Mouse (Mus musculus): ENCODE data around the gene Col4a3bp. TPM values are rescaled to one million over a fixed set of nuclear protein-coding genes. Genes with fewer than 3 reads are reported as not detected.

Col4a3bp gene
- 6.4 and 7.8 TPM in 2 replicates for polyA plus RNA-seq (2015; fragmentation: Nextera tagmentation; extraction: Ambion mirVana)

DNA sequence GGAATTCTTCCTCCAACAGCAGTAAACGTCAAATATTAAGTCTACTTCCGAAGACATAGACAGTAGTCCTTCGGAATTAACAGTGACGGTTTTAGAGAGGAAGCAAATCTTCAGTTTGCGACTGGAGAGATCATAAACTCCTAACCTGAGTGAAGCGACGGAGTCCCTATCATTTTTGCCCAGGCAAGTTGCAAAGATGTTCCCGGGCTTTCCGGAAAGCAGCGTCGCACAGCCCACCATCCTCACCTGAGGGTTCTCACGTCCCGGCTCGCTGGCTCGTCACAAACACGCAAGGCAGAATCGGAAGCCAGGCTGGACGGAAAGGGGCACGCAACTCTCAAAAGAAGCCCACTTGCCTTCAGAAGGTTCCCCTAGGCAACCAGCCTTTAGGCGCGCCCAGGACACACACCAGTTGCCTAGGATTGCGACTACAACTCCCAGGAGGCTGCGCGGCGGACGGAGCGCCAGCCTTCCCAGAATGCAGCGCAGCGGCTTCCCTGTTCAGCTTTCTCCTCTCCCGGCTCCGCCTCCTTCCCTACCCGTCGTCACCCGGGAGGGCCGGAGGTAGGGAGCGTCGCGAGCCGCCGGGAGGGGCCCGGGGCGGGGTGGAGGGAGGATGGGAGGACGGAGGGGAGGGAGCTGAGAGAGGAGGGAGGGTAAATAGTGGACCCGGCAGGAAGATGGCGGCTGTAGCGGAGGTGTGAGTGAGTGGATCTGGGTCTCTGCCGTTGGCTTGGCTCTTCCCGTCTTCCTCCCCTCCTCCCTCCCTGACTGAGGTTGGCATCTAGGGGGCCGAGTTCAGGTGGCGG, at the start of gene Col4a3bp, which contains the start of gene Polk:
TSS of gene Col4a3bp (plus strand) at position 538 of the 809 bp plus-strand sequence.
TSS of gene Polk (minus strand) at position 499 of the 809 bp plus-strand sequence.
- H3K27ac ChIP-seq = peak within 1 kb of the TSS; percentile 94
- peak within 1 kb of the TSS; percentile 93 for H3K4me3 ChIP-seq
- H3K27me3 ChIP-seq = no peaks in the 10 kb centered on the region
- under 1% methylated on average over 40 of the region's 50 CpGs for WGBS
- H3K9ac ChIP-seq = peak within 1 kb of the TSS; percentile 93
- H3K4me2 ChIP-seq = peak within 1 kb of the TSS; percentile 85
- no peaks in the 10 kb centered on the region for H3K36me3 ChIP-seq (ENCODE audit: poor library complexity, severe bottlenecking)
- H3K9me3 ChIP-seq (replicated peaks) = no peaks in the 10 kb centered on the region
- peaks cover 8% of the 10 kb centered on the region for H3K4me1 ChIP-seq
- ATAC-seq = peak; percentile 99

DNA sequence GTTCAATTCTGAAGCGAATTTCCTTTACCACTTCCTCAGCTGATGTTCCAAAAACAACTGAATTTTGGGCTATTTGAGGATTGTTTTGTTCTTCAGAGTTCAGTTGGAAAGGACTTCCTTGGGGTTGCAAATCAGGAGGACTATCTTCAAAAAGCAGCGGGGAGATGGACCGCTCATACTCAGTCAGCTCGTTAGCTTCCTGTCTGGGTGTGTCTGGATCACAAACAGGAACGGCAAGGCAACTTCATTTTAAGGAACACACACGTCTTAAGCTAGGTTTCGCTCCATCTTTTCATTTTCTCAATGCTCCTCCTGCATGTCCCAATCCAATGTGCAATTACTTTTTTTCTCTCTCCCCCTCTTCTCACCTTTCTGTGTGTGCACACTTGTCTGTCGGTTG, 45.8 kb upstream of the Col4a3bp start:
- Histone ChIP-seq H3K9me3 (replicated peaks) (no peaks in the 10 kb centered on the region), H3K36me3 (ENCODE audit: poor library complexity, severe bottlenecking) (peaks cover 7% of the 10 kb centered on the region), H3K9ac (no peak overlapping the region), H3K27ac (no peak overlapping the region), H3K27me3 (no peaks in the 10 kb centered on the region), H3K4me3 (no peak overlapping the region), H3K4me2 (no peak overlapping the region), H3K4me1 (no peaks in the 10 kb centered on the region)
- 78% methylated on average over 8 of the region's 8 CpGs for WGBS
- no peak for ATAC-seq

DNA sequence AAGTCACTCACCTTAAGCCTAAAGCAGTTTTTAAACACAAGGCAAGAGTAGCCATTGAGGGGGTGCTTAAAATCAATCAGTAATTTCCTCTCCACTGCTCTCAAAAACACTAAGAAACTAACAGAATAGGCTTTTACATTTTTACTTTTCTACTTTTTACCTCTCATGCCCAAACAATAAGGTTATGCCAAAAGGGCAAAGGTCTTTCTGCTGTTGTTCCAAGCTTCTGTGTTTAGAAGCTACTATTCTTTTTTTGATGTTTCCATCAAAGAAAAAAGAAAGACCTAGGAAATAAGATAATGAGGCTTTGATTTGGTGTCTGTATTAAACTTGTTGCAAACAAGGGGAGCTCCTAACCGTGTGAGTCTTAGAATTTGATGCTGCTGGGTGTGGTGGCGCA, 42.5 kb upstream of the Col4a3bp start:
- Histone ChIP-seq H3K4me2 (no peak overlapping the region), H3K9me3 (replicated peaks) (no peaks in the 10 kb centered on the region), H3K27me3 (no peaks in the 10 kb centered on the region), H3K36me3 (ENCODE audit: poor library complexity, severe bottlenecking) (peaks cover 7% of the 10 kb centered on the region), H3K27ac (no peak overlapping the region), H3K4me3 (no peak overlapping the region), H3K9ac (no peak overlapping the region), H3K4me1 (no peaks in the 10 kb centered on the region)
- no peak for ATAC-seq
- 73% methylated on average over 2 of the region's 2 CpGs for WGBS

DNA sequence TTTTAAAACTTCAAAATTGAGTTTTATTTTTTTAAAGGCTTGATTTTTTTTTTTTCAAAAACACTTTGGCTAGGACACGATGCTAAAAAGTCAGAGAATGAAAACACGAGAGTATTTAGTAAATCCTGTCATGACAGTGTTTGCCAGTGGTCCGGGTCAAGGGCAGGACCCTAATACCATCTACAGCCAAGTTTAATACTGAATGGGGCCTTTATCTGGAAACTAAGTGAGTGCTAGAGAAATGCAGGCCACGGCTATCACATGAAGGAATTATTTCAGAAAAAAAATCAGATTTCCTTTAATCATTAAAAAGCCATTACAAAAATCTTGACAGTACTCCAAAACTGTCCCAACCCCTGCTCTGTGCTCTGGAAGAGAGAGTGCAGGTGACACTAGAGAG, 36.8 kb upstream of the Col4a3bp start:
- no peaks in the 10 kb centered on the region for H3K4me1 ChIP-seq
- no peak overlapping the region for H3K4me2 ChIP-seq
- H3K4me3 ChIP-seq = no peak overlapping the region
- peaks cover 3% of the 10 kb centered on the region for H3K36me3 ChIP-seq (ENCODE audit: poor library complexity, severe bottlenecking)
- 89% methylated on average over 4 of the region's 4 CpGs for WGBS
- no peak overlapping the region for H3K9ac ChIP-seq
- no peak for ATAC-seq
- H3K9me3 ChIP-seq (replicated peaks) = no peaks in the 10 kb centered on the region
- no peaks in the 10 kb centered on the region for H3K27me3 ChIP-seq
- no peak overlapping the region for H3K27ac ChIP-seq

DNA sequence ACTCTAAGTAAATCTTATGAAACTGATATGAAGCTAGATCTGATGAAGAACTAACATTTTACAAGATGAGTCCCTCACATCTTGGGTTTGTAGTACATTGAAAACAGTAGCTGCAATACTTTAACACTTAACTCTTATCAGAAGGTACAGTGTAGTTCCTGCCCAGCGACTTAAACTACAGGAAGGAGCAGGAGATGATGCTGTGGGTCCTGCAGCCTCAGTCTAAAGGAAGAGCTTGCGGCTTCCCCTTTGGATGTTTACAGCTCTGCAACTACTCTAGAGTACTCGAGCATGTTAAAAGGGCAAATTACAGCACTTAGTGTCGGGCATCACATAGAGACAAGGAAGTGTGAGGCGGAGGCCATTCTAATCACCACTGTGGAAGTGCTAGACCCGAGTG, 36.1 kb upstream of the Col4a3bp start:
- Histone ChIP-seq H3K4me2 (no peak overlapping the region), H3K9ac (no peak overlapping the region), H3K27me3 (no peaks in the 10 kb centered on the region), H3K4me3 (no peak overlapping the region), H3K4me1 (no peaks in the 10 kb centered on the region), H3K36me3 (ENCODE audit: poor library complexity, severe bottlenecking) (no peaks in the 10 kb centered on the region), H3K9me3 (replicated peaks) (no peaks in the 10 kb centered on the region), H3K27ac (no peak overlapping the region)
- 83% methylated on average over 6 of the region's 6 CpGs for WGBS
- no peak for ATAC-seq

DNA sequence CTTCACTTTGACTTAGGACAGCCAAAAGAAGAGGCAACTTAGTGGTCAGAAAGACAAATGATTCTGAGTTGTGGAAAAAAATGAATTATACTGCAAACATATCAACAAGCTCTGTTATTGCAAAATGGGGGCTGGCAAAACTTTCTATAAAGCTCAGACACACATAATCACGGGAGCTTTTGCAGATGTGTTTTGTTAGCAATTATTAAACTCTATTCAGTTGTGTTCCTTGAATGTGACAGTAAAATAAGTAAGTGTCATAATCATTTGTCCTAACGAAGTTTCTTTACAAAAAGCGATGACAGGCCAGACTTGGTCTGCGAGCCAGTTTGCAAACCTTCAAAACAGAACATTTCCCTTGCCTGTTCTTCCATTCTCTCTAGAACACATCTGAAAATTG, 34.9 kb upstream of the Col4a3bp start:
- Histone ChIP-seq H3K4me2 (no peak overlapping the region), H3K36me3 (ENCODE audit: poor library complexity, severe bottlenecking) (no peaks in the 10 kb centered on the region), H3K4me1 (no peaks in the 10 kb centered on the region), H3K9ac (no peak overlapping the region), H3K9me3 (replicated peaks) (no peaks in the 10 kb centered on the region), H3K4me3 (no peak overlapping the region), H3K27ac (no peak overlapping the region), H3K27me3 (no peaks in the 10 kb centered on the region)
- 89% methylated on average over 4 of the region's 4 CpGs for WGBS
- no peak for ATAC-seq

DNA sequence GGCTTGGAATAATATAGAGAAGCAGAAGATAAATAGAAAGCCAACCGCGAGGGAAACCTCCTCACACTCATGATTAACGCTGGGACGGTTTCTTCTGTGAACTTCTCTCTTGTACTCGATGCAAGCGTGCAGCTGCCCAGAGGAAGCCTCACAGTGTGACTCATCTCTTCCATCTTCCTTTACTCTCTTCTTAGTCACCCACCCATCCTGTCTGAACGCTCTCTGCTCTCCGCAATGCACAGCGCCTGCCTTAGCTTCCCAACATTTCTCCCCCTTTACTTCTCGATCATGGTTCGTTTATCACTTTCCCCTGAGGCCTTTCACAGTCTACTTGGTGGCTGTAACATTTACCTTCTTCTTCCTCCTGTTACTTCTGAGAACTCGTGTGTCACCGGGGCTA, 31.8 kb upstream of the Col4a3bp start:
- WGBS = 90% methylated on average over 13 of the region's 13 CpGs
- H3K4me2 ChIP-seq = no peak overlapping the region
- no peak for ATAC-seq
- H3K27me3 ChIP-seq = no peaks in the 10 kb centered on the region
- no peaks in the 10 kb centered on the region for H3K36me3 ChIP-seq (ENCODE audit: poor library complexity, severe bottlenecking)
- H3K4me3 ChIP-seq = no peak overlapping the region
- H3K9ac ChIP-seq = no peak overlapping the region
- no peak overlapping the region for H3K27ac ChIP-seq
- no peaks in the 10 kb centered on the region for H3K4me1 ChIP-seq
- no peaks in the 10 kb centered on the region for H3K9me3 ChIP-seq (replicated peaks)

DNA sequence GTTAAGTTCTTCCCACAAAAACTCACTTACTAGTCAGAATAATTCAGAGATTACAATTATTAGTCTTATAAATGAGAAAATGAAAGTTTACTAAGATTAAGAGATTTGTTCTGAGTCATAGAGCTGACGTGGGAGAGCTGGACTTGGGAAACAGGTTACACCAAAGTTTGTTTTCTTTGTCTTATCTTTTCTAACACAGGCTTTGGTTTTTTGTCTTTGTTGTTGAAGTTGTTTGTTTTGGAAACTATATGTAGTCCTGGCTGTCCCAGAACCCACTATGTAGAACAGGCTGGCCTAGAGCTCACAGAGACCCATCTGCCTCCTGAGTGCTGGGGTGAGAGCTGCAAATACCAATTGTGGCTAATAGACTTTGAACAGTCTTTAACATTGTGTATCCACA, 31.2 kb upstream of the Col4a3bp start:
- Histone ChIP-seq H3K4me3 (no peak overlapping the region), H3K9me3 (replicated peaks) (no peaks in the 10 kb centered on the region), H3K4me2 (no peak overlapping the region), H3K27ac (no peak overlapping the region), H3K27me3 (no peaks in the 10 kb centered on the region), H3K36me3 (ENCODE audit: poor library complexity, severe bottlenecking) (no peaks in the 10 kb centered on the region), H3K9ac (no peak overlapping the region), H3K4me1 (no peaks in the 10 kb centered on the region)
- ATAC-seq = no peak
- WGBS = 95% methylated on average over 1 of the region's 1 CpGs

DNA sequence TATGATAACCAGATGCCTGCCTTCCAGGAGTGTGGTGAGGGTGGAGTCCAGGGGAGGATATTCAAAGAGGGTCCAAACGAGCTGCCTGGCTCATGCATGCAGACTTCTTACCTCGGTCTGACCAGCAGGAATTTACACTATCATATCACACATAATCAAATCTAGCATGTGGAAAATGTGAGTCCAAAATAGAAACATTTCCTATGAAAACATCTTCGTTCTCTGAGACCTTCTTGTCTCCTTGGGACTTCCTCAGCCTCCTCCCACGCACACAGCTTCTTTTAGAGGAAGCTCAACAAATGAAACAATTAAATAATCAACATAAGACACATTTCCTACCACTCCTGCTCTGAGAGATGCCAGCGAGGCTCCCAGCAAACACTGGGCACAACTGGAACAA, 30.5 kb upstream of the Col4a3bp start:
- WGBS = 69% methylated on average over 5 of the region's 5 CpGs
- Histone ChIP-seq H3K27me3 (no peaks in the 10 kb centered on the region), H3K4me3 (no peak overlapping the region), H3K4me2 (no peak overlapping the region), H3K9me3 (replicated peaks) (no peaks in the 10 kb centered on the region), H3K4me1 (no peaks in the 10 kb centered on the region), H3K36me3 (ENCODE audit: poor library complexity, severe bottlenecking) (no peaks in the 10 kb centered on the region), H3K27ac (no peak overlapping the region), H3K9ac (no peak overlapping the region)
- no peak for ATAC-seq

DNA sequence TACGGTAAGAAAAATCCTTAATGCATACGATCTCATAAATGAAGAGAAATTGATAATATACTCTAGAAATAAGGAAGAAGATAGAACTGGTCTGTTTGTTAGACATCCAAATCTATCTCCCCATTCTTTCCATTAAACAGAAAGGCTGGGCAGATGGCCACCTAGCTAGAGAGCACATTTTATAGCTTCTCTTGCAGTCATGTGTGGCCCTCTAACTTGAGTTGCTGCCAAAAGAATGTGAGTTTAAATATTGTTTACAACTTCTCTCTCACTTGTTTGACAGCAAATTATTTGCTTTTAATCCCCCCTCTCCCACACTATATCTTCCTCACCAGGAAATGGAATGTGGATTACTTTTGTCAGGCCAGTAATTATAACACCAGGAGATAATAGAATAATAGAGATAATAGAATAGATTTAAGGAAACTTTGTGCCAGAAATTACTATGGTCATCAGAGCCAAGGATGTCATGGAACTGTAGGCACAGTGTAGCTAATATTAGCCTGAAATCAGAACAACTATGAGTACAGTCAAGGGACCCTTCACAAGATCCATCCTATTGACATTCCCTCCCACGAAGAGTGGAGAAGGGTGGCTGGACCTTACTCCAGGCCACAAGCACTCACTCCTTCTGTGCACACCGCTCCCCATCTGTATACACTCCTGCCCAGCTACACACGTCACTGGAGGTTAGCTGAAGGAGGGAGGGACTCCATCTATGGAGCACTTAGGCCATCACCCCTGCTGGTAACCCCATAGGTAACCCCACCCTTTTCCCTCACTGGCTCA, 28.1 kb upstream of the Col4a3bp start:
- Histone ChIP-seq H3K27ac (no peak overlapping the region), H3K36me3 (ENCODE audit: poor library complexity, severe bottlenecking) (no peaks in the 10 kb centered on the region), H3K4me2 (no peak overlapping the region), H3K9me3 (replicated peaks) (no peaks in the 10 kb centered on the region), H3K9ac (no peak overlapping the region), H3K4me1 (no peaks in the 10 kb centered on the region), H3K4me3 (no peak overlapping the region), H3K27me3 (no peaks in the 10 kb centered on the region)
- WGBS = 86% methylated on average over 5 of the region's 5 CpGs
- no peak for ATAC-seq

DNA sequence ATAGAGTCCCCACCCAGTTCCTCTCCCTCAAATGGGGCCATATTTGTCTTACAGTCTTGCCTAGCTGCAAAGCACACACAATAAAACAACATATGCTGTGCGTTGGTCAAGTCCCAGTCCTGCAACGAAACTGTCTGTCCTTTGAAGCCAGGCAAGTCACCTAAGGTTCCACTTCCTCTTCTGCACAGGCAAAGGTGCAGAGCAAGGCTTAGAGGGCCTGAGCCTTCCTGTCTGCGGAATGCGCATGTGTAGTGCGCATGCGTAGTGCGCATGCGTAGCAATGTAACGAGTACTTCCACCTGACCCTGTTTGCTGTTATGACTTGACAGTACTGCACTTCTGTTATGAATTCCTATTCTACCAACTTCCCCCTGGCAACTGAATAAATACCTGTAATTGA, 26.2 kb upstream of the Col4a3bp start:
- Histone ChIP-seq H3K4me1 (no peaks in the 10 kb centered on the region), H3K9me3 (replicated peaks) (no peaks in the 10 kb centered on the region), H3K36me3 (ENCODE audit: poor library complexity, severe bottlenecking) (no peaks in the 10 kb centered on the region), H3K4me3 (no peak overlapping the region), H3K27ac (no peak overlapping the region), H3K9ac (no peak overlapping the region), H3K4me2 (no peak overlapping the region), H3K27me3 (no peaks in the 10 kb centered on the region)
- ATAC-seq = no peak
- WGBS = 95% methylated on average over 9 of the region's 9 CpGs

DNA sequence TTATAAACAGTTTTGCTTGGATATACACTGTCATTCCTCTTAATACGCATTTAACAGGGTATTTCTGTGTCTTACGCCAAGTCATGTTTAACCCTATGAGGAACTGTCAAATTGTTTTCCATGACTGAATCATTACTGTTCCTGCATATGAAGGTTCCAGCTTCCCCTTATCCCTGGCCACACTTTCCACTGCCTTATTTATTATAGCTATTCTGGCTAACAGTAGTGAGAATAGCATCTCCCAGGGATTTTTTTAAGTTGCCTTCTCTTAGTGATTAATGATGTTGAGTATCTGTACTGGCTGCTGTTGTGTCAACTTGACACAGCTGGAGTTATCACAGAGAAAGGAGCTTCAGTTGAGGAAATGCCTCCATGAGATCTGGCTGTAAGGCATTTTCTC, 25.1 kb upstream of the Col4a3bp start:
- no peak for ATAC-seq
- no peaks in the 10 kb centered on the region for H3K36me3 ChIP-seq (ENCODE audit: poor library complexity, severe bottlenecking)
- H3K4me3 ChIP-seq = no peak overlapping the region
- H3K27ac ChIP-seq = no peak overlapping the region
- H3K4me1 ChIP-seq = no peaks in the 10 kb centered on the region
- H3K9me3 ChIP-seq (replicated peaks) = no peaks in the 10 kb centered on the region
- H3K9ac ChIP-seq = no peak overlapping the region
- WGBS = 97% methylated on average over 2 of the region's 2 CpGs
- H3K4me2 ChIP-seq = no peak overlapping the region
- no peaks in the 10 kb centered on the region for H3K27me3 ChIP-seq

Measured in forebrain, embryonic 13.5 days (tissue).